Mouse (Mus musculus) kidney, adult 9 months (tissue): ENCODE results near the gene Ankrd52.

Experiments
- DNase-seq: peaks from one replicate; pipeline ENCODE4 v3.0.0; 2022

Gene Ankrd52

GRCm38 (mm10) chr10:128370021-128370420, 6.9 kb upstream of the Ankrd52 start:
- no peak for DNase-seq

GRCm38 (mm10) chr10:128370601-128371000, 6.3 kb upstream of the Ankrd52 start:
- no peak for DNase-seq

- no peak for DNase-seq
These were observed 4.8 kb upstream of the Ankrd52 start for GRCm38 (mm10) chr10:128372142-128372541.

- DNase-seq: no peak
These were observed 3.7 kb upstream of the Ankrd52 start for GRCm38 (mm10) chr10:128372989-128373748.

GRCm38 (mm10) chr10:128374393-128374792, 2.5 kb upstream of the Ankrd52 start:
- no peak for DNase-seq

- no peak for DNase-seq
These were observed 838 bp upstream of the Ankrd52 start for GRCm38 (mm10) chr10:128376099-128376454.

GRCm38 (mm10) chr10:128377222-128377939, 466 bp downstream of the Ankrd52 start:
- no peak for DNase-seq

GRCm38 (mm10) chr10:128377940-128378448, 1.1 kb downstream of the Ankrd52 start:
- no peak for DNase-seq

- DNase-seq: no peak
These were observed 1.5 kb downstream of the Ankrd52 start for GRCm38 (mm10) chr10:128378462-128378861.

- DNase-seq: no peak
These were observed 2.3 kb downstream of the Ankrd52 start for GRCm38 (mm10) chr10:128379260-128379659.

- peak; percentile 56 for DNase-seq
These were observed 3.6 kb downstream of the Ankrd52 start for GRCm38 (mm10) chr10:128380565-128380964.

- DNase-seq: no peak
These were observed 5.6 kb downstream of the Ankrd52 start for GRCm38 (mm10) chr10:128382482-128382881.

- DNase-seq: no peak
These were observed 9.0 kb downstream of the Ankrd52 start for GRCm38 (mm10) chr10:128385902-128386301.

- no peak for DNase-seq
These were observed 12.0 kb downstream of the Ankrd52 start for GRCm38 (mm10) chr10:128388941-128389340.

- DNase-seq: no peak
These were observed 12.7 kb downstream of the Ankrd52 start for GRCm38 (mm10) chr10:128389570-128389969.

- DNase-seq: no peak
These were observed 13.5 kb downstream of the Ankrd52 start for GRCm38 (mm10) chr10:128390366-128390765.

- no peak for DNase-seq
These were observed 14.9 kb downstream of the Ankrd52 start for GRCm38 (mm10) chr10:128391850-128392249.

- no peak for DNase-seq
These were observed 19.2 kb downstream of the Ankrd52 start for GRCm38 (mm10) chr10:128396017-128396673.

- peak; percentile 40 for DNase-seq
These were observed 19.9 kb downstream of the Ankrd52 start for GRCm38 (mm10) chr10:128396716-128397264.

GRCm38 (mm10) chr10:128397466-128397865, 20.6 kb downstream of the Ankrd52 start:
- DNase-seq: no peak

GRCm38 (mm10) chr10:128400338-128400737, 23.4 kb downstream of the Ankrd52 start:
- DNase-seq: peak; percentile 48

GRCm38 (mm10) chr10:128401056-128401455, 24.1 kb downstream of the Ankrd52 start, which contains the start of gene Slc39a5:
Gene Slc39a5, minus strand, starts transcription at chr10:128401229.
- DNase-seq: peak; percentile 38

- DNase-seq: no peak
These were observed 24.7 kb downstream of the Ankrd52 start for GRCm38 (mm10) chr10:128401638-128402037.
